Mouse (Mus musculus) gastrocnemius, adult 8-10 months (tissue): ENCODE data around the gene Gpd1l. TPM values are rescaled to one million over a fixed set of nuclear protein-coding genes. Genes with fewer than 3 reads are reported as not detected.

ENCODE experiments used
- DNase-seq, 2 experiments: peaks; one replicate each; pipeline ENCODE4 v3.0.0; 2022; ENCODE audit warnings: low spot score in 2 of 2
- total RNA-seq, 4 experiments: library from RNA; stranded (reverse); gene quantifications; 2 replicates each; pipeline ENCODE4 v1.2.4; 2022

Gene Gpd1l
- total RNA-seq, 4 experiments from 2014 or later, result 19.0 to 21.7 (median 20.8) TPM

GRCm38 (mm10) chr9:114851419-114852190 is 82.2 kb downstream of the Gpd1l start:
- no peak for DNase-seq

Other genes starting within 250 kb of the Gpd1l start
- gene Dync1li1, start 245.2 kb downstream of the Gpd1l start, total RNA-seq, result 10 to 100 TPM; 33.7 to 37.2 (median 35.5) TPM
- 1 to 10 TPM; 4.1 to 5.2 (median 4.5) TPM for gene Cmtm6, start 202.9 kb downstream of the Gpd1l start, total RNA-seq
- 1 to 10 TPM; 4.6 to 6.3 (median 5.3) TPM for gene Cmtm7, start 152.1 kb downstream of the Gpd1l start, total RNA-seq
- gene Cmtm8, start 89.8 kb downstream of the Gpd1l start, total RNA-seq, result 1 to 10 TPM; 1.2 to 1.6 (median 1.4) TPM
- 1 to 10 TPM; 1.9 to 4.3 (median 3.1) TPM for gene Osbpl10, start 44.6 kb upstream of the Gpd1l start, total RNA-seq
- 10 to 100 TPM; 10.3 to 22.0 (median 17.3) TPM for gene Rps27rt, start 48.8 kb upstream of the Gpd1l start, total RNA-seq